Mouse (Mus musculus): ENCODE data around the gene Pitpnc1.

DNA sequence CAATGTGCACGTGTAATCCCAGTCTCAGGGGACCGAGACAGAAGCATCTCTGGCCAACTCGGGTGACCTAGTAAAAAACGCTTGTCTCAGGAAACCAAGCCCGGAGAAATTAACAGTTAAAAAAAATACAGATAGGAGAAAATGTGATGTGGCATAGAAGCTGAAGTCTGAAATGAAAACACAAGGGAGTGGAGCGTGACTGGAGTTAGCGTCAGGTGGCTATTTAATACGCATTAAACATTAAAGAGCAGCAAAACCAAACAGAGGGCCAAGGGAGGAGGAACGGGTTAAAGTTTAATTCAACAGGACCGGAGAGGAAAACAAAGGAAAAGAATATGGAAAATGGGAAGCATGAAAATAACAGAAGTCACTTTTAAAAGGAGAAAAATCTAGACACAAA, 67.2 kb downstream of the Pitpnc1 start:
- TF ChIP-seq MYOD1 (IDR thresholded peaks at IDR 0.05; ENCODE audit: control insufficient read depth in 1 of 3, insufficient read length in 2 of 3, low read depth in 2 of 3) (no peak), USF1 (IDR thresholded peaks at IDR 0.05; ENCODE audit: low read depth) (no peak), E2F4 (IDR thresholded peaks at IDR 0.05; ENCODE audit: insufficient read depth) (no peak), POLR2A (IDR thresholded peaks at IDR 0.05; ENCODE audit: insufficient read length, low read depth) (no peak), REST (IDR thresholded peaks at IDR 0.05; ENCODE audit: insufficient read depth, insufficient read length) (no peak), MAX (IDR thresholded peaks at IDR 0.05; ENCODE audit: low read depth) (no peak), TCF12 (IDR thresholded peaks at IDR 0.05; ENCODE audit: insufficient read depth, poor library complexity, severe bottlenecking) (no peak), TCF3 (IDR thresholded peaks at IDR 0.05; ENCODE audit: insufficient read length, low read depth) (no peak)
